Mouse (Mus musculus) spleen, adult 2 months (tissue): ENCODE measurements at regions not wholly inside any gene's neighbourhood (a gene's known extent, or its start where the extent isn't known, plus 50 kb on each side); places are given as distances from the start of the nearest gene placed in this dataset.

Experiments used
- CTCF ChIP-seq: fragments of 200-500 bp; IDR thresholded peaks from 2 replicates; pipeline ENCODE4 v1.5.1; 2011; ENCODE audit warnings: mild to moderate bottlenecking, inconsistent platforms; ENCODE audit not compliant: insufficient read depth, insufficient read length, insufficient replicate concordance; ENCODE audit errors: extremely low read depth
- POLR2A ChIP-seq: fragments of 200-500 bp; IDR thresholded peaks from 2 replicates; pipeline ENCODE4 v1.6.1; 2011; ENCODE audit warnings: low read depth, low read length, inconsistent platforms

- TF ChIP-seq CTCF (no peak), POLR2A (no peak)
Observed at GRCm38 (mm10) chr2:172799951-172800350, 140.2 kb downstream of the Bmp7 start.
